Mouse (Mus musculus) CD4-positive helper T cell, adult 2 months (primary cell): ENCODE results near the gene Lin28b.
A peak's percentile ranks its signal among the peaks of the same experiment; 100 is the strongest.
"Not testable (repeated sequence)": the region's sequence is repeated elsewhere in the genome, so short reads cannot be mapped to it uniquely, and the experiment has no call there.

Source experiments
- DNase-seq: peaks from one replicate; pipeline ENCODE4 v3.0.0-alpha.2; 2012; ENCODE audit warnings: low read depth, missing footprints, low spot score

Gene Lin28b

GRCm38 (mm10) chr10:45411741-45412140 lies 74.5 kb downstream of the Lin28b start:
- DNase-seq, result no peak

- DNase-seq, result no peak
Measured at GRCm38 (mm10) chr10:45410624-45411341, 75.4 kb downstream of the Lin28b start.

GRCm38 (mm10) chr10:45399702-45400243 lies 86.4 kb downstream of the Lin28b start:
- no peak for DNase-seq

GRCm38 (mm10) chr10:45398211-45398610 lies 88.0 kb downstream of the Lin28b start:
- DNase-seq, result no peak

DNA sequence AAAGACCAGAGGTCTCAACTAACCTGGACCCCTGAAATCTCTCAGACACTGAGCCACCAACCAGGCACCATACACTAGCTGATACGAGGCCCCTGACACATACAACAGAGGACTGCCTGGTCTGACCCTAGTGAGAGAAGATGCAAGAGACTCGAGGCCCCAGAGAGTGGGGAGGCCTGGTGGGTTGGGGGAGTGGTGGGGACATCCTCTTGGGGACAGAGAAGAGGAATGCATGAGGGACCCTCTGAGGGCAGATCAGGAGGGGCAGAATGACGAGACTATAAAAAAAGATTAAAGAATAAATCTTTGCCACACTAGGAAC lies 103.6 kb downstream of the Lin28b start:
- DNase-seq, result no peak

DNA sequence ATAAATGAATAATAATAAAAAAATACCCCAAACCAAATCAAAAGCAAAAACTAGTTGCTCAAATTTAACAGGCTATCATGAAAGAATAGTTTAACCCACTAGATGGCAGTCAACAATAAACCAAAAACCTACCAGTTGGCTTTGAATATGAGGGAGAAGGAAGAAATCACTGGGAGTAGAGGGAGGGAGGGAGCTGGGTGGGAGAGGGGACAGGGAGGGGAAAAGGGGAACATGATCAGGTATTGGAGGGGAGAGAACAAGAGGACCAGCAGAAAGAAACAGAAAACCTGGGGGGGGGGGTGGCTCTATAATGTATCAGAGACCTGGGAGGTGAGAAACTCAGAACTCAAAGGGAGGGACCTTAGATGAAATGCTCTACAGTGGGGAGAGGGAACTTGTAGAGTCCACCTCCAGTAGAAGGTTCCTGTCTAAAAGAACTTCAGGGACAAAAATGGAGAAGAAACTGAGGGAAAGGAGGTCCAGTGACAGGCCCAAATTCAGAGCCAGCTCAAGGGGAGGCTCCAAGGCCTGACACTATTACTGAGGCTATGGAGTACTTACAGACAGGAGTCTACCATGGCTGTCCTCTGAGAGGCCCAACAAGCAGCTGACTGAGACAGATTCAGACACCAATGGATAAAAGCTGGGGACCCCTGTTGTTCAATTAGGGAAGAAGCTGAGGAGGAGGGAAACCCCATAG lies 104.1 kb downstream of the Lin28b start:
- DNase-seq, result no peak

DNA sequence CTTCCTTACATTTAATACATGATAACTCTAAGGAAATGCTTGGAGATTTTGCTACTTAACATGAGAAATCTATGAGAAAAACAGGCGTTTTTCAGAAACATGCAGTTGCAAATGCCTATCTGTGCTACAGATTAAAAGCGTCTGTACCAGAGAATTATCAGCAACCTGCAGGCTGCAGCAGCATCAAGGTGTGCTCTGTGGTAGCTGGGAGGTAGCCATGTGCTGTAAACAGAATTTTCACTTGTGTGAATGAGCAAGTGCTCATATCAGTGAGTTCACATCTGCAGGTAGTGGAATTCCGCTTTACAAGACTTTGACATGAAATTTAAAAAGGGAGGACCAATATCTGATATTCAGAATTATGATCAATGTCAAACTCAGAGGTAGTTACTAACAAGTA lies 107.9 kb downstream of the Lin28b start:
- no peak for DNase-seq

GRCm38 (mm10) chr10:45372994-45373692 lies 113.1 kb downstream of the Lin28b start:
- peak; percentile 26 for DNase-seq

DNA sequence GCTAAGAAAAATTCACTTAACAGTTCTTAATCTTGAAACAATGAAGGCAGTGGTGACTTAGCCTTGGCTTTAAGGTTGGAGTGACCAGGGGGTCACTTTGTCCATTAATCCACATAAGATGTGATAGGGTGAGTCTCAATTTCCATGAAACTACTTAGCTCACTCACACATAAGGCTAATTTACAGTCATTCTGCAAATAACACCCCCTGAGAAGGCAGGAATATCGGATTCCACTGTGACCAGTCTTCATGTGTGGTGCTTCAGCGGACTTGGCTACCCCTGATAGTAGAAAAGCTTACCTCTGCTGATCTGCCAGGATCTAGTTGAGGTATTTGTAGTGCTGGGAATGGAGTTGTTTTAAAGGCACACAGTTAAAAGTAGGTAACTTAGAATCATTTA lies 115.7 kb downstream of the Lin28b start:
- no peak for DNase-seq

DNA sequence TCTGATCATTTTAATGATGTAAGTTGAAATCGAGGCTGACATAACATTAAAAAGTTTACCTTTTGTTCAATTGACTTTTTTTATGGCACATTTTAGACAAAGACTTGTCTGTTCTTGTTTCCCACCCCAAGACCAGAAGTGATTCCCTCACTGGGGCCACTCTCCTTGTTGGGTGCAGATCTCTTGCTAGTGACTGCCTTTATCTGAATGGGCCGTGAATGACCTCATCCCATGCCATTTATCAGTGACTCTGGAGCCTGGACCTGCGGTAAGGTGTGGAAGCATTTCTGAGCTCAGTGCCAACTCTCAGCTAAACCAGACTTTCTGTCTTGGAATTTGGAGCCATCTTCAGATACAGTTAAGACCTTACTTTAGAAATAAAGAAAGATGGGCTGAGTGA lies 116.6 kb downstream of the Lin28b start:
- no peak for DNase-seq

DNA sequence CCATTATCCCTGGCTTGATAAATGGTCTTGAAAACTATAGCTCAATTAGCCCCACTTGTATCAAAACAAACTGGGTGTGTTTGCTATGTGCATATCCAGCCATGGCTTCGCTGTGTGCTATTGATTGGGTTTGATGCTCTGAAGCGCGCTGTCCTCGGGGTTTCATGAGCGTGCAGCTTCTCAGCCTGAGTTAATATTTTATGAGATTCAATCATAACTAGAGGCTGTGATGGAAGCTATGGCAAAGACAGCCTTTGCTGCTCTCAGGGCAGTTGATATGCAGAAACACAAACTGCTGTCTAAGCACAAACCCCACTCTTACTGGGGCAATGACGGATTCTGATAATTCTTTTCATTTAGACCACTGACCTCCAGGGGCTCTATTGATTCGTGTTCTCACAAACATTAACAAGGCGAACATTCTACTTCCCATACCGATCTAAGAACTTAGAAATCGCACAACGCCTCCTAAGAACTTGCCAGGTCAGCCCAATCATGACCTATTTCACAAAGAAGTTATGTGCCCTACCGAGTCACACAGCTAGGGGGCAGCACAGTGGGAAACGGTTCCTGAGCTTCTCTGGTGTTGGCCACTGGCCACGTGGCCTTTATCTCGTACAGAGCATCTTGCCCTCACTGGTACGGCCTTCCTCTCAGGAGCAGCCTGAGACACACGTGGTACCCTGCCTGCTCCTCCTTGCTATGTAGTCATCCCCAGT lies 119.0 kb downstream of the Lin28b start:
- DNase-seq, result no peak

- no peak for DNase-seq
Measured at GRCm38 (mm10) chr10:45363396-45363795, 122.8 kb downstream of the Lin28b start.

- no peak for DNase-seq
Measured at GRCm38 (mm10) chr10:45356091-45356490, 130.1 kb downstream of the Lin28b start.

DNA sequence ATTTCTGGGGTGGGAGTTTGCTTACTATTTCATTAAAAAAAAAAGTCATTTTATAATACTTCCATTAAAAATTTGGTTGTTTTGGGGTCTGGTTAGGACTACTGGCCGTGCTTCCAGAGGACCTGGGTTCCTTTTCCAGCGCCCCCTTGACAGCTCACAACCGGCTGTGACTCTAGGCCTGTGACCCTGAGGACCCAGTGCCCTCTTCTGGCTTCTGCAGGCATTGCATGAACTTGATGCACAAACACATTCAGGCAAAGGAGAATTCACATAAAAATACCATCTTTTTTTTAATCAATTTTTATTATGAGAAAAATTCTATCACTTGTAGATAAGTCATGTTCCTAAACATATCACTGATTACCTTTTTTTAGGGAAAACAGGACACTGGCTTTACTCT lies 138.1 kb downstream of the Lin28b start:
- not testable (repeated sequence) for DNase-seq

- no peak for DNase-seq
Measured at GRCm38 (mm10) chr10:45345217-45345616, 141.0 kb downstream of the Lin28b start.

GRCm38 (mm10) chr10:45344381-45344780 lies 141.8 kb downstream of the Lin28b start:
- no peak for DNase-seq

- DNase-seq, result no peak
Measured at GRCm38 (mm10) chr10:45339106-45339505, 147.1 kb downstream of the Lin28b start.

DNA sequence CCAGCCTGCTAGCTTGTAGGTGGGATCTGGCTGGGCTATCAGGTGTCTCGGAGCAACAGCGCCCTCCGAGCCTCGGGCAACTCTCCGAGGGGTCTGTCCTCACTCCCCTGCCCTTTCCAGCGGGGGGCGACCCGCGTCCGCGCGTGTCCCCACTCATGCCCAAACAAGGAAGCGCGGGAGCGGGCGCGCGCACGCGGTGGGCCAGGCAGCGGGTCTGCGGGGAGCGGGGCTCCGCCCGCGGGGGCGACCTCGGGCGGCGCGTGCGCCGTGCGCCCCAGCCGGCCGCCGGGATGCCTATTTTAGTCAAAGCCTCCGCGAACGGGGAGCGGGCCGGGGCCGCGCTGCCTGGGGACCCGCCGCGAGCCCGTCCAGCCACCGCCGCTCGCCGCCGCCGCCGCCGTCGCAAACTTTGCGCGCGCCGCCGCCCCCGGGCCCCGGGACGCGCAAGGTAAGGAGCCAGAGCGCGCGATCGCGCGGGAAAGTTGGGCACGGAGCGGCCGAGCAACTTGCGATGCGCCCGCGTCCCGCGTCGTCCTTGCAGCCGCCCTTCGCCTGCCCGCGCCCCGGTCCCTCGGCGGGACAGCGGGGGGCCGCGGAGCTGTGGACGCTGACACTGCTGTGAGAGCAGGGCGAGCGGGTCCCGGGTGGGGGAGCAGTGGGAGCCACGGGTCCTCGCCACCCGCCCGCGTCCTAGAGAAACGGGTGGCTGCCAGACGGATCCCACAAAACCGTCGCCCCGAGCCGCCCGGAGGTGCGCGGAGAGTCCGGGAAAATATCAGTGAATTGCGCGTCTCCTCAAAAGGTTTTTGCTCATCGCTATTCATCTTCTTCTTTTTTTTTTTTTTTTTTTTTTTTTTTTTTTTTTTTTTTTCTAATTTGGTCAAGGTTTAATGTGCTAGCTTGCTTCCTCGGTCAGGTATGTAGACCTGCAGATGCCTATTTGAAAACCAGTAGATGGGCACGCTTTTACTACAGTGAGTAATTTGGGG lies 150.5 kb downstream of the Lin28b start, which contains the start of gene Bves:
TSS of gene Bves (plus strand) at position 339 of the 989 bp plus-strand sequence.
- DNase-seq, result no peak

DNA sequence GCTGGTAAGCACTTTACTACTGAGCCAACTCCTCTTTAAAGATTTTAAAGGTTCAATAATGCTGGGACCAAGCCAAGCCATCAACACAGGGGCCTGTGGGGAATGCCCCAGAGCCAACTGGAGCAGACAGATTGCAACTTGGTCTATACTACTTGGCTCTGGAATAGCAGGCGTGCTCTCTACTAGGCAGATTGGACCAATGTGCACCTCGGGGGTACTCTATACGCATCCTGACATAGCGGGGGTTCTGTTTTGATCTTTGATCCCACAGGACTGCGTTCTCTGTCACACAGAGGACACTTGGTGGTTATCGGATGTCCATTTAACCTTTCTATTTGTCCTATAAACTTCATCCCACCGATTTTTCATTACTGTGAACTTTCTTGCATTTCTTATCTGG lies 151.3 kb downstream of the Lin28b start:
- no peak for DNase-seq

DNA sequence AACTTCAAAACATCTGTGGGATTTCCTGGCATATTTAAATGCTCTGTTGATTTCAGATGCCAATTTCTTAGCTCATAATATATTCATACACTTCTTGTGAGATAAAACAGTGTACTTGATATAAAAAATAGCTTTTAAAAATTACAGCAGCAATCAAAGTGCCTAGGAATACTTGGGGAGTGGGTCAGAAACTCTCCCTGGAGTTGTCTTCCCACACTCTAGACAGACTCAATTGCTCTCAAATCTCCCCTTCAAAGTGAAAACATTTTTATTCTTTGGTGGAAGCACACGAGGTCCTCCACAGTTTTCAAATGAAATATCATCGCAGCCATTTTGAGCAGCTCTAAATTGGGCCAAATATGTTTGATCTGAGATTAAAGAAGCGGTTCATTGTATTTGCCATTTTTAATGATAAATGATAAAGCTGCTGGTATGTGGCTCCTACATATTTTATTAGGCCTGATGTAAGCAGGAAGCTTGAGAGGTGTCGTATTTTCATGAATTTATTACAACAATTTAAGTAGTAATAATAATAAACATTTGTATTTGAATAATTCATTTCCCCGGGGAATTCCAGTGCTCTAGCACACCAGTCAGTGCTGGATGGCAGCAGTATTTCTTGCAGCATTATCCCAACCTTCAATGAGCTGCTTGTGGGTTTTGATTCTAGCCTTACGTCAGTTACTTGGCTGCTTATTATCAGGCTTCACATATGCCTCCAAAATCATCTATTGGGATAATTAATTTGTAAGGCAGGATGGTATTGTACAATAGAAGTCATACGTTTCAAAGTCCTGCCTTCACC lies 157.8 kb downstream of the Lin28b start:
- DNase-seq, result no peak
